Mouse (Mus musculus) olfactory bulb, adult 2 months (tissue): ENCODE data around the gene A030005K14Rik.

Experiments
- CTCF ChIP-seq: fragments of 200-500 bp; IDR thresholded peaks from 2 replicates; pipeline ENCODE4 v1.5.1; 2012; ENCODE audit warnings: low read depth, mild to moderate bottlenecking, low read length, moderate library complexity; ENCODE audit not compliant: insufficient read depth
- POLR2A ChIP-seq: fragments of 200-500 bp; IDR thresholded peaks from 2 replicates; pipeline ENCODE4 v1.6.1; 2012; ENCODE audit warnings: mild to moderate bottlenecking, low read depth, low read length, moderate library complexity; ENCODE audit not compliant: insufficient read depth

DNA sequence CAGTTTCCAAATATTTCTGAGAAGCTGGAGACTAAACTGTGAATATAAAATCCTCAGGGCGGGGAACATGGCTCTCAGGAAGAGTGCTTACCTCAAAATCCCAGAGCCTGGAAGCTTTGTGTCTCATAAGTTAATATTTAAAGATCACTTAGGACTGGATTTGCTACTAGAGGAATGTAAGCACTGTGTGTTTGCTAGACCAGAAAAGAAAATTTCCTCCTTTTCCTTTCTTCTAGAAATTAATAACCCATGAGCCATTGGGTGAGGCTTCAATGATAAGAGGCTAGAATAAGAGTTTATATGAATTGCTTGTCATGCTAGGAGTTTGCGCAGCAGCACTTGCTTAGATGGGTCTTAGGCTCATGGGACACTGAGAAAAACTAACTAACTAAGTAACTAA is 25.6 kb upstream of the A030005K14Rik start:
- no peak for TF ChIP-seq CTCF
- no peak for TF ChIP-seq POLR2A
